Mouse (Mus musculus) forebrain, embryonic 15.5 days (tissue): ENCODE results near the gene Tas2r143. TPM values are rescaled to one million over a fixed set of nuclear protein-coding genes. Genes with fewer than 3 reads are reported as not detected.

Source experiments
- ATAC-seq: fragments of 200-750 bp; cut with Nextera tagmentation; replicated peaks from 2 replicates; pipeline ENCODE4 v1.8.0; 2017; ENCODE audit warnings: mild to moderate bottlenecking, moderate TSS enrichment, moderate library complexity
- H3K27ac ChIP-seq: fragments of 300-500 bp; sonication (generic); replicated peaks from 2 replicates; pipeline ENCODE4 v1.5.1; 2015; ENCODE audit warnings: mild to moderate bottlenecking, inconsistent platforms
- H3K27me3 ChIP-seq: fragments of 300-500 bp; sonication (generic); 2 replicates; pipeline ENCODE4 v1.6.1; 2015; ENCODE audit warnings: inconsistent platforms
- H3K36me3 ChIP-seq: fragments of 300-500 bp; sonication (generic); 2 replicates; pipeline ENCODE4 v1.6.1; 2015; ENCODE audit warnings: mild to moderate bottlenecking, inconsistent platforms
- H3K4me1 ChIP-seq: fragments of 300-500 bp; sonication (generic); 2 replicates; pipeline ENCODE4 v1.6.1; 2015; ENCODE audit warnings: inconsistent platforms
- H3K4me2 ChIP-seq: fragments of 300-500 bp; sonication (generic); replicated peaks from 2 replicates; pipeline ENCODE4 v1.6.1; 2015; ENCODE audit warnings: mild to moderate bottlenecking, inconsistent platforms
- H3K4me3 ChIP-seq: fragments of 300-500 bp; sonication (generic); 2 replicates; pipeline ENCODE4 v1.5.1; 2015; ENCODE audit warnings: mild to moderate bottlenecking, inconsistent platforms
- H3K9ac ChIP-seq: fragments of 300-500 bp; sonication (generic); replicated peaks from 2 replicates; pipeline ENCODE4 v1.6.1; 2015; ENCODE audit warnings: mild to moderate bottlenecking, inconsistent platforms
- H3K9me3 ChIP-seq: fragments of 300-500 bp; sonication (generic); 2 replicates; pipeline ENCODE4 v1.6.1; 2016; ENCODE audit warnings: inconsistent platforms
- WGBS: fragments of 180-500 bp; shearing (Covaris S2); methylation state at CpG from one replicate; pipeline ENCODE4 v1.1.7; 2015; ENCODE audit warnings: mixed read lengths; 5-methylcytosine and 5-hydroxymethylcytosine counted together
- polyA plus RNA-seq: library from polyadenylated mRNA; unstranded; fragments of >200 nt; fragmentation: Nextera tagmentation; extraction: Ambion mirVana; gene quantifications from 2 replicates; pipeline ENCODE4 v1.2.1, GENCODE M21; 2015

Gene Tas2r143
- polyA plus RNA-seq, 1 experiment from 2014 or later = not detected

DNA sequence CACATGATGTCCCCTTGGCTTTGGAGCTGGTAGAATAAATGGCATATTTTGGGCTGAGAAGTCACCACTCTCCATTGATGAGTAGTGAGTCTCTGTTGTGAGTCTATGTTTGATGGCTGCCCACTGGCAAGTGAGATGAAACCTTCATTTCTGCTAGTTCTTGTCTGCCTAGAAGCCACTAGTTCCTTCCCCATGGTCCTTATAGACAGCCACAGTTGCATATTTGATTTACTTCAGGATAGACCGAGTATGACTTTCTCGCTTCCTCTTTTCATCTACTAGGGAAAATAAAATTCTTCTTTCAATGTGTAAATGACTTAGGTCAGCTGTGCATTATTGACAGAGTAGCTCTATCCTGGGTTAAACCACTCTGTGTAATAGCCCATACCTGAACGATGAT lies 24.4 kb downstream of the Tas2r143 start:
- Histone ChIP-seq H3K27ac (no peak overlapping the region), H3K4me3 (no peak overlapping the region), H3K9me3 (no peaks in the 10 kb centered on the region), H3K36me3 (no peaks in the 10 kb centered on the region), H3K4me1 (no peaks in the 10 kb centered on the region), H3K4me2 (no peak overlapping the region), H3K27me3 (no peaks in the 10 kb centered on the region), H3K9ac (no peak overlapping the region)
- no peak for ATAC-seq
- 95% methylated on average over 3 of the region's 3 CpGs for WGBS

DNA sequence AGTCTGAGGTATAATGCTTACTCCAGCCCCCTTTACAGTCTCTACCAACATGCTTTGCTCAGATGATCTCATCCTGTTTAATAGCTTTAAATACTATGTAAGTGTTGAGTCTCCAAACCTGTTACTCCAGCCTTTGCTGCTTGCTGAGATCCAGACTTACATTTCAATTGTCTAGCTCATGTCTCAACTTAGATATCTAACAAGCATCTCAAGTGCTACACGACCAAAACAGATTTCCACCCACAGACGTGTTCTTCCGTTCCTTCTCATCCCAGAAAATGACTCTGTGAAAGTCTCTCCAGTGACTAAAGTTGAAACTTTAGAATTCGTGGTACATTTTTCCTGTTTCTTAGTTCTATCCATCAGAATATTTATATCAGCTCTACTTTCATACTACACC lies 26.3 kb downstream of the Tas2r143 start:
- 87% methylated on average over 4 of the region's 4 CpGs for WGBS
- Histone ChIP-seq H3K27me3 (no peaks in the 10 kb centered on the region), H3K4me1 (no peaks in the 10 kb centered on the region), H3K27ac (no peak overlapping the region), H3K9ac (no peak overlapping the region), H3K4me3 (no peak overlapping the region), H3K36me3 (no peaks in the 10 kb centered on the region), H3K9me3 (no peaks in the 10 kb centered on the region), H3K4me2 (no peak overlapping the region)
- ATAC-seq = no peak

DNA sequence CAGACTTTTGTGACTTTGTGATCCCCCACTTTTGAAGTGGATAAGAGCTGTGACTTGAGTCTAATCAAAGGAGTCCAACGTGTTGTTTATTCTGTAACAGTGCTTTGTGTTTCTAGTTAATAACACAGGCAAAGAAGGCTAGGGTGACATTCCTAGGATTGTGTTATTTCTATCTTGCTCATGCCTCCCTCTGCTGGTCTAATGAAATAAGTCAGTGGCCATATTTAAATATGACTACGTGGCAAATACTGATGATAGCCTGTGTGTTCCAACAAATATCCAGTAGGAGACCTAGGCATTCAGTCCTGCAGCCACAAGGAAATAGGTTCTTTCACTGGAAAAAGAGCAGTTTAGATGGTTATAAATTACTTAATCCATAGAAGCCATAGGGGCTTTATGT lies 33.5 kb downstream of the Tas2r143 start:
- H3K27ac ChIP-seq = no peak overlapping the region
- no peaks in the 10 kb centered on the region for H3K9me3 ChIP-seq
- H3K4me2 ChIP-seq = no peak overlapping the region
- H3K4me3 ChIP-seq = no peak overlapping the region
- no peaks in the 10 kb centered on the region for H3K4me1 ChIP-seq
- H3K36me3 ChIP-seq = no peaks in the 10 kb centered on the region
- no peak for ATAC-seq
- 59% methylated on average over 2 of the region's 2 CpGs for WGBS
- H3K27me3 ChIP-seq = no peaks in the 10 kb centered on the region
- no peak overlapping the region for H3K9ac ChIP-seq

DNA sequence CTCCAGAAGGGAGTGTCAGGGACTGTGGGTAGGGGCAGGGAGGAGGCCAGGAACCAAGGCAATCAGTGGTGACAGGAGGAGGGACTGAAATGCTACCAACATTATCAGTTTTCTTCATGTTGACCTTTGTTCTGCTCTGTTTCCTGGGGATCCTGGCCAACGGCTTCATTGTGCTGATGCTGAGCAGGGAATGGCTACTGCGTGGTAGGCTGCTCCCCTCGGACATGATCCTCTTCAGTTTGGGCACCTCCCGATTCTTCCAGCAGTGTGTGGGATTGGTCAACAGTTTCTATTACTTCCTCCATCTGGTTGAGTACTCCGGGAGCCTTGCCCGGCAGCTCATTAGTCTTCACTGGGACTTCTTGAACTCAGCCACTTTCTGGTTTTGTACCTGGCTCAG lies 34.4 kb downstream of the Tas2r143 start, which contains the start of gene Tas2r126:
Gene Tas2r126 (plus strand): TSS at position 90 of the 400 bp plus-strand sequence.
- no peak within 1 kb of the TSS for H3K4me3 ChIP-seq
- no peaks in the 10 kb centered on the region for H3K27me3 ChIP-seq
- ATAC-seq = no peak
- no peak within 1 kb of the TSS for H3K27ac ChIP-seq
- no peaks in the 10 kb centered on the region for H3K4me1 ChIP-seq
- 91% methylated on average over 6 of the region's 6 CpGs for WGBS
- H3K9me3 ChIP-seq = no peaks in the 10 kb centered on the region
- H3K36me3 ChIP-seq = no peaks in the 10 kb centered on the region
- H3K4me2 ChIP-seq = no peak within 1 kb of the TSS
- H3K9ac ChIP-seq = no peak within 1 kb of the TSS

DNA sequence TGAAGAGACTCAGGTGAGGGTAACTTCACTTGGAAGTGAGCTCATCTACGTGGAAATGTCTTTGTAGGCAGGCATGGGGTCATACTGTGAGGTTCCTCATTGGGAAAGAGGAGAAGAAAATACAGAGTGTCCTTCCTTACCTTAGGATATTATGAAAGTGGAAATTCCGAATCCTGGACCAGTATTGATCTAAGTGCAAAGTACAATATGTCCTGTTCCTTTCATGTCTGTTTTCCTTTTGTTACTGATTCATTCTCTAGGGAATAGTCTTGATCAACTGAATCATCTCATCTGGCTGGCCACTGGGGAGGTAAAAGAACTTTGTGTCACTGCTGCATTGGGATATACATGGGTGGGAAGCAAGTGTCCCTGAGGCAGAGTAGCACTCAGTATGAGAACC lies 35.5 kb downstream of the Tas2r143 start:
- Histone ChIP-seq H3K27ac (no peak overlapping the region), H3K27me3 (no peaks in the 10 kb centered on the region), H3K4me1 (no peaks in the 10 kb centered on the region), H3K36me3 (no peaks in the 10 kb centered on the region), H3K4me2 (no peak overlapping the region), H3K4me3 (no peak overlapping the region), H3K9ac (no peak overlapping the region), H3K9me3 (no peaks in the 10 kb centered on the region)
- 62% methylated on average over 2 of the region's 2 CpGs for WGBS
- ATAC-seq = no peak

DNA sequence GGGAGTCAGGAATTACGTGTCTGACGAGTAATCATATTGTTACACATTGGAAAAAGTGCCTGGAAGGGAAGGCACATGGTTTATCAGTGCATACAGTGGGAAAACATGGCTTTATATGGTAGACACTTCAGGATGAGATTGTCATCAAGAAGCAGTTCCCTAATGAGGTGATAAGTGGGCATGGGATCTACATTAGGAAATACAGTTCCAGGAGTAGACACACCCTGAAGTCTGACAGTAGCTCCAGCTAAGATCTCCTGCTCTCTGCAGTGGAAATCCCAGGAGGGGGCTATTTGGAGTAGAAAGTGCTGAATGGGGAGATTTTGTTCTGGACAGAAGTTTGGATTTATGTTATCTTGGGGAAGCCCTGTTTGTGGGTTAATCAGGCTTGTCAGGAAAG lies 41.4 kb downstream of the Tas2r143 start:
- no peak overlapping the region for H3K27ac ChIP-seq
- no peak for ATAC-seq
- H3K4me1 ChIP-seq = no peaks in the 10 kb centered on the region
- H3K9ac ChIP-seq = no peak overlapping the region
- no peak overlapping the region for H3K4me3 ChIP-seq
- no peaks in the 10 kb centered on the region for H3K9me3 ChIP-seq
- H3K27me3 ChIP-seq = no peaks in the 10 kb centered on the region
- no peak overlapping the region for H3K4me2 ChIP-seq
- WGBS = 75% methylated on average over 2 of the region's 2 CpGs
- no peaks in the 10 kb centered on the region for H3K36me3 ChIP-seq

DNA sequence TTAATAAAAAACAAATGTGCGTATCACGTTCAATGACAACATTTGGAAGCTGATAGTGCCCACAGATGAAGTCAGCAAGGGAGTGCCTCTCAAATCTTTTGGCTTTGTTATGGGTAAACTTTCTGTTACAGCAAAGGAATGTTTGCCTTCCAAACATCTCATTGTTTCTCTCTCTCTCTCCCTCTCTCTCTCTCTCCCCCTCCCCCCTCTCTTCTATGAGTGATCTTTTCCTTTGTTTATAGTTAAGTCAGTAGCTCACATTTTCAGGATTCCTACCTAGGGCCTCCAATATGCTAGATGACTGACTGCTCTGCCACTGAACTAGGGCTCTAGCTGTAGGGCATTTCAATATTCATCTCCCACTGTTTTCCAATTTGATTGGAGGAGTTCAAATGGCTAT lies 44.5 kb downstream of the Tas2r143 start:
- no peak overlapping the region for H3K4me2 ChIP-seq
- no peaks in the 10 kb centered on the region for H3K9me3 ChIP-seq
- H3K27ac ChIP-seq = no peak overlapping the region
- no peaks in the 10 kb centered on the region for H3K36me3 ChIP-seq
- no peak for ATAC-seq
- H3K4me3 ChIP-seq = no peak overlapping the region
- WGBS = 87% methylated on average over 2 of the region's 2 CpGs
- no peak overlapping the region for H3K9ac ChIP-seq
- H3K4me1 ChIP-seq = no peaks in the 10 kb centered on the region
- no peaks in the 10 kb centered on the region for H3K27me3 ChIP-seq

DNA sequence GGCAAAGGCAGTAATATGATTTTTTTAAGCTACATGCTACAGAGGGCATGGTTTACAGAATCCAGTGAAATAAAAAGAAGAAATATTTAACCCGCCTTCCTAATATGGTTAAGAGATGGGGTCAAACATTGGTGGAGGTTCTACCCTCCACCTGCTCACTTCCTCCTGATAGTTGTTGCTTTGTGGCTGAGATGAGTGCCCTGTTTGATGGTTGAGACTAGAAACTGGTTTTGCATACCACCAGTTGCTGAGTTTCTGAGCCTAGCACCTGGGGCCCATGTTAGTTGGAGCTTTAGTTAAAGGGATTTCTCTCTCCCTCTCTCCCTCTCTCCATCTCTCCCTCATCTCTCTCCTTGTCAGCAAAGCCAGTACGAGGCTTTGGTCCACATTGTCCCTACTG lies 47.3 kb downstream of the Tas2r143 start:
- no peak for ATAC-seq
- Histone ChIP-seq H3K27ac (no peak overlapping the region), H3K4me2 (no peak overlapping the region), H3K27me3 (no peaks in the 10 kb centered on the region), H3K9ac (no peak overlapping the region), H3K4me1 (no peaks in the 10 kb centered on the region), H3K9me3 (no peaks in the 10 kb centered on the region), H3K36me3 (no peaks in the 10 kb centered on the region), H3K4me3 (no peak overlapping the region)
- WGBS = 70% methylated on average over 2 of the region's 2 CpGs

Other genes starting within 250 kb of the Tas2r143 start
- gene Tas2r144, start 184.9 kb upstream of the Tas2r143 start, polyA plus RNA-seq = not detected in 2 replicates
- gene Gstk1, start 154.3 kb upstream of the Tas2r143 start, polyA plus RNA-seq = 10.7 and 12.0 TPM in 2 replicates
- gene Tmem139, start 138.3 kb upstream of the Tas2r143 start, polyA plus RNA-seq = 0.22 and 0.24 TPM in 2 replicates
- 61.4 and 62.7 TPM in 2 replicates for gene Casp2, start 135.3 kb upstream of the Tas2r143 start, polyA plus RNA-seq
- 2.2 and 2.3 TPM in 2 replicates for gene Clcn1, start 113.6 kb upstream of the Tas2r143 start, polyA plus RNA-seq
- 5.4 and 6.2 TPM in 2 replicates for gene Fam131b, start 75.6 kb upstream of the Tas2r143 start, polyA plus RNA-seq
- gene Zyx, start 50.6 kb upstream of the Tas2r143 start, polyA plus RNA-seq = 33.1 and 37.6 TPM in 2 replicates
- gene Epha1, start 27.0 kb upstream of the Tas2r143 start, polyA plus RNA-seq = 0.14 and 0.20 TPM in 2 replicates
- not detected in 2 replicates for gene Tas2r135, start 5.2 kb downstream of the Tas2r143 start, polyA plus RNA-seq
- gene Tas2r126, start 34.3 kb downstream of the Tas2r143 start, polyA plus RNA-seq = not detected in 2 replicates
- not detected in 2 replicates for gene Olfr458, start 65.0 kb downstream of the Tas2r143 start, polyA plus RNA-seq
- gene Olfr457, start 76.1 kb downstream of the Tas2r143 start, polyA plus RNA-seq = not detected in 2 replicates
- gene Olfr456, start 87.0 kb downstream of the Tas2r143 start, polyA plus RNA-seq = not detected in 2 replicates
- gene Olfr455, start 147.3 kb downstream of the Tas2r143 start, polyA plus RNA-seq = not detected in 2 replicates
- gene Tcaf3, start 197.5 kb downstream of the Tas2r143 start, polyA plus RNA-seq = not detected in 2 replicates
- 1.3 and 1.7 TPM in 2 replicates for gene Tcaf2, start 245.0 kb downstream of the Tas2r143 start, polyA plus RNA-seq